Mouse (Mus musculus) ES-E14 (cell line): Measurements from ENCODE around the gene Nrl.

ENCODE experiments used
- CHD2 ChIP-seq: IDR thresholded peaks from 2 replicates; pipeline ENCODE4 v1.6.1; 2014; ENCODE audit warnings: mild to moderate bottlenecking, low read depth, low read length, inconsistent platforms
- HCFC1 ChIP-seq: IDR thresholded peaks from 2 replicates; pipeline ENCODE4 v1.6.1; 2012; ENCODE audit warnings: low read length, inconsistent platforms, borderline replicate concordance; ENCODE audit not compliant: insufficient read depth
- ZC3H11A ChIP-seq: IDR thresholded peaks from 2 replicates; pipeline ENCODE4 v1.6.1; 2012; ENCODE audit warnings: low read depth, mild to moderate bottlenecking, inconsistent platforms, low read length, borderline replicate concordance
- ZNF384 ChIP-seq: IDR thresholded peaks from 2 replicates; pipeline ENCODE4 v1.6.1; 2012; ENCODE audit warnings: low read depth, low read length, inconsistent platforms

DNA sequence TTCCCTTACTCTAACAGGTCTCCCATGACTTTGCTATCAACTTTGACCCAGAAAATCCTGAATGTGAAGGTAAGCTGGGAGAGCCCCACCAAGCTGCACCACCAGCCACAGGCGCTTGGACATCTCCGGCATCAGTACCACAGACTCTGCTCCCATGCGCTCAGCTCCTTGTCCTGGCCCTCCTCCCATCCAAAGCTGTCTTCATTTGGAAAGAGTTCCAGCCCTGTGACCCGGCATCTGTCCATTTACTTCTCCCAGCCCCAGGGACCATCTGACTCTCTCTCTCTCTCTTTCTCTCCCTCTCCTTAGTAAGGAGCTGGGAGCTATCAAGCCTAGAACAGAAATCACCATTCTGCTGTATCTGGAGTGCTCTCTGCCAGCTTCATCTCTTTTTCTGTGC is 8.9 kb downstream of the Nrl start:
- no peak for TF ChIP-seq CHD2
- no peak for TF ChIP-seq ZNF384
- no peak for TF ChIP-seq HCFC1
- no peak for TF ChIP-seq ZC3H11A
